Mouse (Mus musculus) kidney, embryonic 14.5 days (tissue): ENCODE measurements around the gene Vamp2. TPM values are rescaled to one million over a fixed set of nuclear protein-coding genes. Genes with fewer than 3 reads are reported as not detected.

Source experiments
- ATAC-seq: fragments of 200-750 bp; cut with Nextera tagmentation; 2 replicates; pipeline ENCODE4 v1.8.0; 2017; ENCODE audit warnings: moderate number of reproducible peaks, mild to moderate bottlenecking, moderate TSS enrichment, moderate library complexity; ENCODE audit not compliant: low FRiP score, low TSS enrichment
- H3K27ac ChIP-seq: fragments of 300-500 bp; sonication (generic); 2 replicates; pipeline ENCODE4 v1.5.1; 2014; ENCODE audit warnings: low read depth, mild to moderate bottlenecking, low read length, moderate library complexity, mixed read lengths
- H3K27me3 ChIP-seq: fragments of 300-500 bp; sonication (generic); 2 replicates; pipeline ENCODE4 v1.6.1; 2014; ENCODE audit warnings: mild to moderate bottlenecking, low read length; ENCODE audit not compliant: control insufficient read depth, insufficient read depth
- H3K36me3 ChIP-seq: fragments of 300-500 bp; sonication (generic); 2 replicates; pipeline ENCODE4 v1.6.1; 2014; ENCODE audit warnings: low read length, mixed read lengths; ENCODE audit not compliant: control insufficient read depth, insufficient read depth
- H3K4me1 ChIP-seq: fragments of 300-500 bp; sonication (generic); 2 replicates; pipeline ENCODE4 v1.6.1; 2014; ENCODE audit warnings: low read length, mixed read lengths; ENCODE audit not compliant: control insufficient read depth, insufficient read depth
- H3K4me2 ChIP-seq: fragments of 300-500 bp; sonication (generic); replicated peaks from 2 replicates; pipeline ENCODE4 v1.6.1; 2014; ENCODE audit warnings: low read depth, mild to moderate bottlenecking, low read length
- H3K4me3 ChIP-seq: fragments of 300-500 bp; sonication (generic); 2 replicates; pipeline ENCODE4 v1.5.1; 2014; ENCODE audit warnings: mild to moderate bottlenecking, low read length
- H3K9ac ChIP-seq: fragments of 300-500 bp; sonication (generic); 2 replicates; pipeline ENCODE4 v1.6.1; 2014; ENCODE audit warnings: low read depth, mild to moderate bottlenecking, low read length, moderate library complexity
- H3K9me3 ChIP-seq: fragments of 300-500 bp; sonication (generic); 2 replicates; pipeline ENCODE4 v1.6.1; 2016; ENCODE audit warnings: low read length; ENCODE audit not compliant: control insufficient read depth
- WGBS: fragments of 180-500 bp; shearing (Covaris S2); extraction: QIAGEN DNeasy Blood & Tissue Kit; methylation state at CpG from one replicate; pipeline ENCODE4 v1.1.7; 2014; 5-methylcytosine and 5-hydroxymethylcytosine counted together
- polyA plus RNA-seq: library from polyadenylated mRNA; unstranded; fragments of >200 nt; fragmentation: Nextera tagmentation; extraction: Ambion mirVana; gene quantifications from 2 replicates; pipeline ENCODE4 v1.2.1, GENCODE M21; 2014

Vamp2 gene
- polyA plus RNA-seq, 1 experiment from 2014 or later = 86.5 TPM

DNA sequence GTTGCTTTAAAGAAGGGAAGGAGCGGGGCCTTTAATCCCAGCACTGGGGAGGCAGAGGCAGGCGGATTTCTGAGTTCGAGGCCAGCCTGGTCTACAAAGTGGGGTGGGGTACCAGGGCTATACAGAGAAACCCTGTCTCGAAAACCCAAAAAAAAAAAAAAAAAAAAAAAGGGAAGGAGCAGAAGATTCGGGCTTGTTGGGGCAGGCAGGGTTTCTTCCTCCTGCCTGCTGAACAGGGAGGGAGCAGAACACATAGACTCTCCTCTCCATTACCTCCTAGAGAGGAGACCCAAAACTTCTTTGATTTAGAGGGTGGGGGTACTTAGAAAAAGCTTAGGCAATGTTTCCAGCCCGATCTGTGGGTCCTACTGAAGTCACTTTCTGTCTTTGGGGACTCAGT, 47.1 kb downstream of the Vamp2 start:
- WGBS = 89% methylated on average over 6 of the region's 6 CpGs
- no peak for ATAC-seq
- no peak overlapping the region for H3K4me3 ChIP-seq

More for the DNA sequence above, 47.1 kb downstream of the Vamp2 start:
- H3K9me3 ChIP-seq = no peaks in the 10 kb centered on the region
- no peak overlapping the region for H3K4me2 ChIP-seq
- peaks cover 3% of the 10 kb centered on the region; the same call in 1 of the 2 replicates for H3K27me3 ChIP-seq
- no peak overlapping the region for H3K27ac ChIP-seq
- H3K9ac ChIP-seq = no peak overlapping the region
- H3K36me3 ChIP-seq = no peaks in the 10 kb centered on the region
- H3K4me1 ChIP-seq = 0 out of 2 replicates have a peak, but pooled peaks cover 5% of the 10 kb centered on the region

Other genes with a start within 250 kb of the Vamp2 start
- gene Ndel1, start 216.6 kb upstream of the Vamp2 start, polyA plus RNA-seq = 46.7 and 70.6 TPM in 2 replicates
- 0.05 and 0.06 TPM in 2 replicates for gene Rnf222, start 199.9 kb upstream of the Vamp2 start, polyA plus RNA-seq
- gene Rpl26, start 186.9 kb upstream of the Vamp2 start, polyA plus RNA-seq = 1,184 and 1,677 TPM in 2 replicates
- gene Odf4, start 161.4 kb upstream of the Vamp2 start, polyA plus RNA-seq = not detected in 2 replicates
- 10.2 and 15.9 TPM in 2 replicates for gene Arhgef15, start 131.0 kb upstream of the Vamp2 start, polyA plus RNA-seq
- 3.4 and 4.5 TPM in 2 replicates for gene Slc25a35, start 120.4 kb upstream of the Vamp2 start, polyA plus RNA-seq
- 68.7 and 95.2 TPM in 2 replicates for gene Rangrf, start 113.3 kb upstream of the Vamp2 start, polyA plus RNA-seq
- 33.7 and 47.7 TPM in 2 replicates for gene Pfas, start 80.0 kb upstream of the Vamp2 start, polyA plus RNA-seq
- gene Ctc1, start 72.6 kb upstream of the Vamp2 start, polyA plus RNA-seq = 44.2 and 62.3 TPM in 2 replicates
- gene Aurkb, start 42.8 kb upstream of the Vamp2 start, polyA plus RNA-seq = 145 and 155 TPM in 2 replicates
- gene Borcs6, start 28.8 kb upstream of the Vamp2 start, polyA plus RNA-seq = 6.6 and 7.5 TPM in 2 replicates
- 62.2 and 73.8 TPM in 2 replicates for gene Tmem107, start 17.7 kb upstream of the Vamp2 start, polyA plus RNA-seq
- 6.1 and 8.9 TPM in 2 replicates for gene Per1, start 6.7 kb downstream of the Vamp2 start, polyA plus RNA-seq
- 0.23 and 0.41 TPM in 2 replicates for gene Hes7, start 31.9 kb downstream of the Vamp2 start, polyA plus RNA-seq
- gene 9130213A22Rik, start 34.1 kb downstream of the Vamp2 start, polyA plus RNA-seq = 0.11 and 0.43 TPM in 2 replicates
- gene Aloxe3, start 37.4 kb downstream of the Vamp2 start, polyA plus RNA-seq = 0.54 and 1.1 TPM in 2 replicates
- 0.23 and 0.28 TPM in 2 replicates for gene Alox12b, start 68.5 kb downstream of the Vamp2 start, polyA plus RNA-seq
- 0.24 and 0.36 TPM in 2 replicates for gene Alox8, start 109.4 kb downstream of the Vamp2 start, polyA plus RNA-seq
- 0.07 and 0.11 TPM in 2 replicates for gene Gucy2e, start 148.5 kb downstream of the Vamp2 start, polyA plus RNA-seq
- 18.4 and 20.1 TPM in 2 replicates for gene Cntrob, start 235.3 kb downstream of the Vamp2 start, polyA plus RNA-seq
- 175 and 217 TPM in 2 replicates for gene Trappc1, start 235.5 kb downstream of the Vamp2 start, polyA plus RNA-seq
- 1.4 and 3.2 TPM in 2 replicates for gene Kcnab3, start 237.8 kb downstream of the Vamp2 start, polyA plus RNA-seq